Mouse (Mus musculus): ENCODE data around the gene Dydc1.
A peak's percentile ranks its signal among the peaks of the same experiment; 100 is the strongest.
"Not testable (repeated sequence)": the region's sequence is repeated elsewhere in the genome, so short reads cannot be mapped to it uniquely, and the experiment has no call there.

Gene Dydc1

GRCm38 (mm10) chr14:41072229-41072943 is at the start of gene Dydc1:
Dydc1 (plus strand) TSS chr14:41072911.
- peak; percentile 45 for DNase-seq (ENCODE audit: low read depth, low spot score)

GRCm38 (mm10) chr14:41025087-41025486 is 47.6 kb upstream of the Dydc1 start:
- no peak for DNase-seq (ENCODE audit: low read depth, low spot score)

DNA sequence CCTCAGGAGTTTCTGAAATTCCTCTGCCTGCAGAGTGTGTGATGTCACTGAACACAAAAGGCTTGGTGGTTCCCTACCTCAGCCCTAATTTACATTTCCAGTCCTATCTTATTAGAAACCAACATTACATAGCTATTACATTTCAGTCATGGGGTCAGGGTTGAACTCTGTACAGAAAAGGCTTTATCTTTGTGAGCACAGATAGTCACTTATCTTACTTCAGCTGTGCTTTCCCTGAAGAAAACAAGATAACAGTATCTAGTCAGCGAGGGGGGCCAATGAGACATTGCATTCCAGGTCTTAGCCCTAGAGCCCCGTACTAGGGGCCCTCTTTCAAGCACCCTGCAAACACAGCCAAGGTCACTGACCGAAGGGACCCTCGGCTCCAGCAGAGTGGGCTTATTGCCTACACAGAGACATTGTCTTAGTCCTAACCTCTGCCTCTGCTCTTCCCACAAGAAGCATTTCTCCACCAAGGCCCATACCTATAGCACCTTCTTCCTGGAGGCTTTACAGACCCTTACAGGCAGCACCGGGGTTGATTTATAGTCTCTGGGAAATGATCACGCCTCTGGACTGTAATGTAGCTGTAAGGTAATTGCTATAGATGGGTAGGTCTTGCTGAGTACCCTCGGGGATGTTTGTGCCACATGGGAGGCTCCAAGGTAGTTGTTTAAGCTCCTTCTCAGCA is 47.0 kb upstream of the Dydc1 start:
- no peak for DNase-seq (ENCODE audit: low read depth, low spot score)

- DNase-seq (ENCODE audit: low read depth, low spot score) = no peak
Observed at GRCm38 (mm10) chr14:41029303-41029702, 43.4 kb upstream of the Dydc1 start.

DNA sequence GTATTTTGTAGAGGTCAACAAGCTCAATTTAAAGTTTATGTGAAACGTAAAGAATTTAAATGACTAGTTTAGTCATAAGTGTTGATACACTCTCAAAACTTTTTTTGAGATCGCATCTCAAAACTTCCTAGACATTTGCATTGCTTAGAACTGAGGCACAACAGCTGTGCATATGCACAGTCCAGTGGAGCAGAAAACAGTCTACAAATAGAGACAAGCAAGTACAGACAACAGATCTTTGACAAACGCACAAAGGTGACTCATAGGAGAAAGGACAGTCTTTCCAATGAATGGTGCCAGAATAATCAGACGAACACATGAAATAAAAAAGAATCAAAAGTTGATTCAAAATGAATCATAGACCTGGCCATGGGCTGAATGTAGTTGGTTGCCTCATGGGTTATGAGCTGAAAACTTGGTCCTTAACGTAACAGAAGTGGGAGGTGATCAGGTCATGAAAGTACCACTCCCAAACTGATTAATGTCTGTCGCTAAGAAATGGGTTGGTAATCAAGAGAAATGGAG is 41.7 kb upstream of the Dydc1 start:
- DNase-seq (ENCODE audit: low read depth, low spot score) = no peak

DNA sequence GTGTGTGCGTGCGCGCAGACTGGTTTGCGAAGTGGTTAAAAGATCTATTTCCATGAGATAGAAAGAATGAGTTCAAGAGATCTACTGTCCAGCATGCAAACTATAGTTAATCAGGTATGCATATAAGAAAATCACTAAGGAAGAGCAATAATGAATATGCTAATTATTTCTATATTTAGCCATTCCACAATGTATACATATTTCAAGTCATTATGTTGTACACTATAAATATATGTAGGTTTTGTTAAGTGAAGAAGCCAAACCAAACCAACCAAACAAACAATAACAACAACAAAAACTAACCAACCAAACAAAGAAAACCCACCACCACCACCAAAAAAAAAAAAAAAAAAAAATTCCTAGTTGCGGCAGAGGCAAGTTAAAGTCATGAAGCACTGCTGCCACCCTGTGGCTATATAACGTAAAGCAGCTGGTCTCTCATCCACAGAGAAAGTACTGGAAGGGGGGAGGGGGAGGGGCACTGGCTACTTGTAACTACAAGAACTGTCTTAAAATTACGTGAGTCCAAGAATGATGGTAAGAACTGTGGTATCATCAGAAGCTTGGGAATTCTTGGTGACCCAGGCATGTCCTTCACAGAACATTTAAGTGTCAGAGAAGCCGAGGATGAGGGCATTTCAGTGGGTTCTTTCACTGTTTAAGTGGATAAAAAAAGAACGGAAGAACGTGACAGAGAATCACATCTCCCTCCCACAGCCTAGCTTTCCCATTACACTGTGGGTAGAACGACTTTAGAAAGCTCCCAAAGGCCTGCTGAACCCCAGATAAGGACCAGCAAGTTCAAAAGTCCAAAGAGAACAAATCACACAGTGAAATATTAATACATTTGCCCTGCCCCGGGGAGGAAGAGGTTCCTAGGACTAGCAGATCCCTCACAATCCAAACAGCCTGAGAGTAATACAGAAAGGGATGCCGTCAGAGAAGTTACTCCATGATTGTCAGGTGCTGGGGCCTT is 39.3 kb upstream of the Dydc1 start:
- DNase-seq (ENCODE audit: low read depth, low spot score) = peak; percentile 52

DNA sequence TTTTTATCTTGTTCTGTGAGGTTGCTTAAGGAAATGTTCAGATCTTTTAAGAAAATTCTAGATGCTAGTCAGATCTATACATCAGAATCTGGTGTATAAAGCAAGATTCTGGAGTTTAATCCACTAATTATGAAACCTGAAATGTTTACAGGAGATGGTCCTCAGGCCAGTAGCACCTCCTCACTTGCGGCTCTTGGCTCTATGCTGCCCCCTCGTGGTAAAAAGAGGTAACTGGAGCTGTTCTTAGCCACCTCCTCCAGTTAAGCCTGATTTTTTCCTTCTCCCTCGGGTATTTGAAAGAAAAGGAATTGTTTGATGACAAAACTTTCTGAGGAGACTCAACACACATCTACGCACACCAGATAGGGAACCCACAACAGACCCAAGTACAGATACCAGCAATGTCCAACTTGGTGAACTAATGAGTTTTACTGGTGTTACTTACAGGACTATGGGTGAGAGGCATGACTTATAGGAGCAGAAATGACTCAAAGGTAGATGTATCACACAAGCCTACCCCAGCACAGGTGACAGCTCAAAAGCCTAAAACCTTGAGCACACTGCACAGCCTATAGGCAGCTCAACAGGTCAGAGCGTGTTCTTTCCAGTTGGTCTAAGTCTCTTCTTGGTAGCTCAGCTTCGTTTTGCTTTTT is 37.4 kb upstream of the Dydc1 start:
- DNase-seq (ENCODE audit: low read depth, low spot score) = peak; percentile 34

DNA sequence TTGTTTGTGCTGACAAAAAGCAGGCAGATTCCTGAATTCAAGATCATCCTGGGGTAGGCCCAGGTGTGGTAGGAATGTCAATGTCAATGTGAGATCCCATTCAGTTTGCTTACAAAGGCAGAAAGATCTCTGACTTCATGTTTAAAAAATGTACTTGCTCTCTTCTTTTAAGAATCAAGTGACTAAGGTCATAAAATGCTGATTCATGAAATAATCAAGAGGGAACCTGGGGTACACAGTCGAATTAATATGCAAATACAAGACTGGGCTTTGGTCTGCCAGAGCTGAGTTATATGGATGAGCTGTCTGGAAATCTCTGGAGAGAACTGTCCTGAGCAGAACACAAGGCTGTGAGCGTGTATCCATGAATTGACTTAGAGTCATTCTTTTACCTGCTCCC is 25.3 kb upstream of the Dydc1 start:
- no peak for DNase-seq (ENCODE audit: low read depth, low spot score)

- DNase-seq (ENCODE audit: low read depth, low spot score) = no peak
Observed at GRCm38 (mm10) chr14:41050471-41050870, 22.2 kb upstream of the Dydc1 start.

DNA sequence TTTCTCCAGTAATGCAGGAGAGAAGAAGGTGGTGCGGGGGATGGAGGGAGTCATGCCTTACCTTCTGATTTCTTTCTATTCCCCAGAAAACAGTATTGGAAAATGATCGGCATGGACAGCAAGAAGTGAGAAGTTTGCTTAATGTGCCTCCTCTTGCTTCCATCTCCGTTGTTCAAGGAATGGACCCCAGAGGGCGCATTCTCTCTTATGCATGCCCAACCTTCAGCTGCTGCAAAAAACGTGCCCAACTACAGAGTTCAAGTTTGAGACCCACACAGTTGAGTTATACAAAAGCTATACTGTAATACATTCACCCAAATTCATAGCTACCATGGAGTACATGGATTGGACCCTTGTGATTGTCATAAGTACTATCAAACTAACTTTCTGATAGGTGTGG is 20.2 kb upstream of the Dydc1 start:
- DNase-seq (ENCODE audit: low read depth, low spot score) = no peak

DNA sequence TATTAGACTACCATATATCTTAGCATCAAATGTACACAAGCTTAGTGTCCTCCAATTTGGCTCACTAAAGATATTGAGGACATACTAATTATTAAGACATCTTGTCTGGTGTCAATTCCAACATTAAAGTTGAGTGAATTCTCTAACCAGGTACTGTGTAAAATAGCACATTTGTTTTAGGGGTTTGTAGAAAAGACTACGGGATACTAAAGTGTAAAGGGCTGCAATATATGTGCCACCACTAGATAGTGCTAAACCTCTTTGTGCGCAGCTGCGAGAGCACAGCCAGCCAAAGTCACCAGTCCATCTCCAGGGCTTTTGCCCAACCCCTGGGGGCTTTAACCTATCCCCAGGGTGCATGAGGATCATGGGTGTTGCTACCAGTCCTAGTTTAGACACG is 19.5 kb upstream of the Dydc1 start:
- DNase-seq (ENCODE audit: low read depth, low spot score) = not testable (repeated sequence)

- DNase-seq (ENCODE audit: low read depth, low spot score) = no peak
Observed at GRCm38 (mm10) chr14:41065168-41065567, 7.5 kb upstream of the Dydc1 start.

GRCm38 (mm10) chr14:41066416-41066815 is 6.3 kb upstream of the Dydc1 start:
- no peak for DNase-seq (ENCODE audit: low read depth, low spot score)

GRCm38 (mm10) chr14:41069108-41069507 is 3.6 kb upstream of the Dydc1 start, which contains the start of gene Dydc2:
Dydc2 (minus strand) TSS chr14:41069208.
- DNase-seq (ENCODE audit: low read depth, low spot score) = no peak

- DNase-seq (ENCODE audit: low read depth, low spot score) = no peak
Observed at GRCm38 (mm10) chr14:41070343-41070742, 2.4 kb upstream of the Dydc1 start.

DNA sequence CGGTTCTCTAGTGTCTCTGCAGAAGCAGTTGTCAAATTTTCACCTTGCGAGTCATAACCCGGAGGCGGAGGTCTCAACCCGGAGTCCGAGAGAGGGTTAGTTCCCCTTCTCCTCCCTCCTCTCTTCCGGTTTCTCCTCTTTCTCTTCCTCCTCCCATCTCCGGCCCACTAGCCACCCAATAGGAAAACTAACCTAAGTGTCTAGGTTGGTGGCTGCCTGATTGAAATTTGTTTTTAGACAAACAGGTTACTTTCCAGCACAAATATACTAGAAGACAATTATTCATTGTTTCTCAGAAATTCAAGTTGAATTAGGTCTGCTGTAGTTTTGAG is 199 bp downstream of the Dydc1 start:
- DNase-seq (ENCODE audit: low read depth, low spot score) = no peak

DNA sequence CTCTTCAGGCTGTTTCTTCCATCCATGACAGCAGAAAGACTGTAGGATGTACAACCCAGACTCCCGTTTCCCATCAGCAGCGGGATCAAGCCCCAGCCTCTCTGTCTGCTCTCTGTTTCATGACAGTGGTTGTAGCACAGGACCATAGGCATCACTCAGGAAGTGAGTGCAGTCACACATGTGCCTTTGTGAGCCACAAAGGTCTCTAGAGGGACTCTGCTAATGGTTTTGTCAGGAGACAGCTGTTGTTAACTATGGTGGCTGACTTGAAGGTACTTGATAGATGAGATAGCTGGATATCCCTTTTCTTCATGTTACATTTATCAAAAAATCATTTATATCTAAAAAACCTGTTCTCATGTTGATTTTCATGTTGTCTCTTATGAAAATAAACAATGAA is 9.7 kb downstream of the Dydc1 start:
- DNase-seq (ENCODE audit: low read depth, low spot score) = no peak

GRCm38 (mm10) chr14:41087509-41087908 is 14.8 kb downstream of the Dydc1 start:
- no peak for DNase-seq (ENCODE audit: low read depth, low spot score)

- DNase-seq (ENCODE audit: low read depth, low spot score) = no peak
Observed at GRCm38 (mm10) chr14:41090777-41091176, 18.1 kb downstream of the Dydc1 start.

- no peak for DNase-seq (ENCODE audit: low read depth, low spot score)
Observed at GRCm38 (mm10) chr14:41094114-41094513, 21.4 kb downstream of the Dydc1 start.

- no peak for DNase-seq (ENCODE audit: low read depth, low spot score)
Observed at GRCm38 (mm10) chr14:41096296-41096860, 23.7 kb downstream of the Dydc1 start.
